Mouse (Mus musculus): ENCODE measurements at regions not wholly inside any gene's neighbourhood (a gene's known extent, or its start where the extent isn't known, plus 50 kb on each side); places are given as distances from the start of the nearest gene placed in this dataset.

DNA sequence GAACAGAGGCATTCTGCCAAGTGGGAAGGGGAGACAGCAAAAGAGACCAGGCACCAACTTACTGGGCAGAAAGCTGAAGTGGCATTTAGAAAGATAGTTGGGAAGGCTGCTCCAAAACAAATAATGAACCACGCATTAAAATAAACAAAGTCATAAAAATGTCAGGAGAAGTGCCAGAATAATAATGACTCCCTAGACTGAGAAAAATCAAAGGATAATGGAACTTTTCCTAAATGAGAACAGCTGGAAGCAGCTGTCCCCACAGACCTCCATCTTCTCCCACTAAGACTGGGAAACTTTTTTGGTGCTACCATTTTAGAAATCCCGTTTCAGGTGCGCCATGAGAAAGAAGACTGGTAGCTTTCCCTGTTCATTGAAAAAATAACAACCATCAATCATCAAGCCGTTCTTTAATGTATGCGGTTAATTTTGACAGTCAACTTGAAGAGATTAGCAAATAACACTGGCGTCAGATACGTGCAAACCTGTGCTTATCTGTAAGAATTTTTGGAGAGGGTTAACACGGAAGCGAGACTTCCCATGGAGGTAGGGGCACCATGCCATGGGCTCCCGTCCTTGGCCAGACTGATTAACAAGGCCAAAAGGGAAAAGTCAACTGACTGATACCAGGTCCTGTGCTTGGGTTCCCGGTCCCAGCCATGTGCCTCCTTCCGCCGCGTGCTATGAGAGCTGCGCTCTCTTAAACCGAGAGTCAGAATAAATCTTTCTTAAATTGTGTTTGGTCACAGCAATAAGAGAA is 286.1 kb upstream of the Id4 start:
- ATAC-seq (ENCODE audit: low FRiP score), result no peak
- H3K36me3 ChIP-seq, result no peaks in the 10 kb centered on the region
- H3K9ac ChIP-seq, result no peak overlapping the region
- no peaks in the 10 kb centered on the region for H3K27me3 ChIP-seq
- H3K4me2 ChIP-seq (replicated peaks), result no peak overlapping the region
- no peak overlapping the region for H3K4me3 ChIP-seq
- WGBS, result 89% methylated on average over 16 of the region's 16 CpGs
- H3K9me3 ChIP-seq (replicated peaks), result no peaks in the 10 kb centered on the region
- H3K4me1 ChIP-seq, result no peaks in the 10 kb centered on the region
- no peak overlapping the region for H3K27ac ChIP-seq

DNA sequence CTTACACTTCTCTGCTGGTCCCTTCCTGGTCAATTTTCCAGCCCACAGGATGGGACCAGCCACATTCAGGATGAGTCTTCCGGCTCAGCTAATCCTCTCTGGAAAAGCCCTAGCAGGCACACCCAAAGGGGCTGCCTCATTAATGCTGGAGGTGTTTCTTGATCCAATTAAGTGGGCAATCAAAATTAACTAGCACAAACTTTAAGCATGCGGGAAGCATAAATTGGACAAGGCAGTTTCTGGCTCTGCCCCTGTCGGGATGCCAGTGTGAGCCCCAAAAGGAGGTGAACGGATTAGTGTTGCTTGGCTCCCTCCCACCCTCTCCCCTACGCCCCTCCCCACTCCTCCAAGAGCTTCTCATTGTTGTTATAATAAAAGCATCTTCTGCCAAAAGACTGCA is 262.5 kb upstream of the Id4 start:
- Histone ChIP-seq H3K9ac (no peak overlapping the region), H3K4me1 (no peaks in the 10 kb centered on the region), H3K27me3 (no peaks in the 10 kb centered on the region), H3K4me2 (replicated peaks) (no peak overlapping the region), H3K9me3 (replicated peaks) (no peaks in the 10 kb centered on the region), H3K36me3 (no peaks in the 10 kb centered on the region), H3K27ac (no peak overlapping the region), H3K4me3 (no peak overlapping the region)
- 60% methylated on average over 5 of the region's 5 CpGs for WGBS
- no peak for ATAC-seq (ENCODE audit: low FRiP score)

DNA sequence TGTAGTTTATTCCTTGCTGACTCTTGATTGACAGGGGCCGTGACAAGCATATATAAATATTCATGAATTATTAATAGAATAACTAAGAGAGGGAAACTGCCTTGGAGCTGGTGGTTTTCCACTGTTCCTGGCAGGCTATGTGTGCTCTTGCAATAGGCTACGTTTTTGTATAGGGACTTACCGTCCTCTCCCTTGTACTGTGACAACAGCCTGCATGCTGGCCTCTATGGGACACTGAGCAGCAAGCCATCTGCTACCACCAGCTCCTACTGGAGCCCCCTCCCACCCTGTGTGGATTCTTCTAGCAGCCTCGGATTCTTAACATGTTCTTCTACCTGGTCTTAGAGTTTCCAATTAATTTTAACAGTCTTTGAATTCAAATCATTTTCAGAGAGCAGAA is 261.6 kb upstream of the Id4 start:
- 48% methylated on average over 4 of the region's 4 CpGs for WGBS
- H3K9me3 ChIP-seq (replicated peaks), result no peaks in the 10 kb centered on the region
- H3K4me2 ChIP-seq (replicated peaks), result no peak overlapping the region
- H3K36me3 ChIP-seq, result no peaks in the 10 kb centered on the region
- H3K4me1 ChIP-seq, result no peaks in the 10 kb centered on the region
- no peak overlapping the region for H3K4me3 ChIP-seq
- H3K9ac ChIP-seq, result no peak overlapping the region
- H3K27me3 ChIP-seq, result no peaks in the 10 kb centered on the region
- peak; percentile 50; the same call in 1 of the 2 replicates for ATAC-seq (ENCODE audit: low FRiP score)
- H3K27ac ChIP-seq, result no peak overlapping the region

GRCm38 (mm10) chr13:48003126-48003525 is 257.9 kb upstream of the Id4 start:
- Histone ChIP-seq H3K4me3 (no peak overlapping the region), H3K4me1 (no peaks in the 10 kb centered on the region)

GRCm38 (mm10) chr13:48013336-48013750 is 247.7 kb upstream of the Id4 start:
- Histone ChIP-seq H3K9me3 (replicated peaks) (no peaks in the 10 kb centered on the region), H3K4me2 (replicated peaks) (peak overlapping the region; percentile 25), H3K4me3 (no peak overlapping the region), H3K27ac (peak overlapping the region; percentile 25), H3K27me3 (no peaks in the 10 kb centered on the region), H3K9ac (no peak overlapping the region), H3K36me3 (no peaks in the 10 kb centered on the region), H3K4me1 (peaks cover 16% of the 10 kb centered on the region)
- peak; percentile 85 for ATAC-seq (ENCODE audit: low FRiP score)
- WGBS, result 27% methylated on average over 7 of the region's 7 CpGs

More at GRCm38 (mm10) chr13:48003126-48003525, 257.9 kb upstream of the Id4 start:
- no peak for ATAC-seq (ENCODE audit: low FRiP score)
- no peak overlapping the region for H3K9ac ChIP-seq
- H3K27me3 ChIP-seq, result no peaks in the 10 kb centered on the region
- H3K9me3 ChIP-seq (replicated peaks), result no peaks in the 10 kb centered on the region
- H3K36me3 ChIP-seq, result no peaks in the 10 kb centered on the region
- H3K4me2 ChIP-seq (replicated peaks), result no peak overlapping the region
- no peak overlapping the region for H3K27ac ChIP-seq
- WGBS, result 95% methylated on average over 4 of the region's 4 CpGs

DNA sequence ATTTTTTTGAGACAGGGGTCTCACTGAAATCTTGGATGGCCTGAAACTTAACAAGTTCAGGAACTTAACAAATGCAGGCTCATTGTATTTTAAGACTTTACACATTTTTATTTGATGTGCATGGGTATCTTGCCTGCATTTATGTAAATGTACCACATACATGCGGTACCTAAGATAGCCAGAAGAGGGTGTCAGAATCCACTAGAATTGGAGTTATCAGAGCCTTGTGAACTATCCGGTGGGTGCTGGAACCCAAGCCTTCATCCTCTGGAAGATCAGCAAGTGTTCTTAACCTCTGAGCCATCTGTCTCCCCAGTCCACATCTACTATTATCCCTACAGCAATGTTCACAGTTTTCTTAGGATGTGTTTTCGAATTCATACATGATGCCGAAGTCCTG is 245.7 kb upstream of the Id4 start:
- Histone ChIP-seq H3K4me3 (no peak overlapping the region), H3K27ac (no peak overlapping the region), H3K9ac (no peak overlapping the region), H3K36me3 (no peaks in the 10 kb centered on the region), H3K9me3 (replicated peaks) (no peaks in the 10 kb centered on the region), H3K4me1 (peaks cover 19% of the 10 kb centered on the region), H3K27me3 (no peaks in the 10 kb centered on the region), H3K4me2 (replicated peaks) (no peak overlapping the region)
- ATAC-seq (ENCODE audit: low FRiP score), result no peak
- WGBS, result 88% methylated on average over 4 of the region's 4 CpGs

GRCm38 (mm10) chr13:48016051-48016450 is 245.0 kb upstream of the Id4 start:
- Histone ChIP-seq H3K9ac (no peak overlapping the region), H3K4me1 (peaks cover 19% of the 10 kb centered on the region), H3K27me3 (no peaks in the 10 kb centered on the region), H3K27ac (no peak overlapping the region), H3K4me3 (no peak overlapping the region), H3K9me3 (replicated peaks) (no peaks in the 10 kb centered on the region), H3K36me3 (no peaks in the 10 kb centered on the region), H3K4me2 (replicated peaks) (no peak overlapping the region)
- ATAC-seq (ENCODE audit: low FRiP score), result no peak
- 91% methylated on average over 3 of the region's 3 CpGs for WGBS

GRCm38 (mm10) chr13:48016606-48017005 is 244.4 kb upstream of the Id4 start:
- H3K4me2 ChIP-seq (replicated peaks), result no peak overlapping the region
- WGBS, result 92% methylated on average over 6 of the region's 6 CpGs
- no peak for ATAC-seq (ENCODE audit: low FRiP score)
- peaks cover 19% of the 10 kb centered on the region for H3K4me1 ChIP-seq
- H3K36me3 ChIP-seq, result no peaks in the 10 kb centered on the region
- no peaks in the 10 kb centered on the region for H3K27me3 ChIP-seq
- no peak overlapping the region for H3K4me3 ChIP-seq
- H3K27ac ChIP-seq, result no peak overlapping the region
- H3K9me3 ChIP-seq (replicated peaks), result no peaks in the 10 kb centered on the region
- H3K9ac ChIP-seq, result no peak overlapping the region

GRCm38 (mm10) chr13:48017649-48018048 is 243.4 kb upstream of the Id4 start:
- no peak for ATAC-seq (ENCODE audit: low FRiP score)
- Histone ChIP-seq H3K27me3 (no peaks in the 10 kb centered on the region), H3K4me3 (no peak overlapping the region), H3K9ac (no peak overlapping the region), H3K27ac (no peak overlapping the region), H3K4me2 (replicated peaks) (no peak overlapping the region), H3K36me3 (no peaks in the 10 kb centered on the region), H3K4me1 (peaks cover 19% of the 10 kb centered on the region), H3K9me3 (replicated peaks) (no peaks in the 10 kb centered on the region)
- WGBS, result 79% methylated on average over 8 of the region's 8 CpGs

GRCm38 (mm10) chr13:48018606-48019005 is 242.4 kb upstream of the Id4 start:
- H3K27ac ChIP-seq, result no peak overlapping the region
- 76% methylated on average over 5 of the region's 5 CpGs for WGBS
- H3K4me1 ChIP-seq, result peaks cover 15% of the 10 kb centered on the region
- no peak overlapping the region for H3K9ac ChIP-seq
- no peaks in the 10 kb centered on the region for H3K27me3 ChIP-seq
- ATAC-seq (ENCODE audit: low FRiP score), result no peak
- H3K36me3 ChIP-seq, result no peaks in the 10 kb centered on the region
- no peaks in the 10 kb centered on the region for H3K9me3 ChIP-seq (replicated peaks)
- H3K4me3 ChIP-seq, result no peak overlapping the region
- no peak overlapping the region for H3K4me2 ChIP-seq (replicated peaks)

DNA sequence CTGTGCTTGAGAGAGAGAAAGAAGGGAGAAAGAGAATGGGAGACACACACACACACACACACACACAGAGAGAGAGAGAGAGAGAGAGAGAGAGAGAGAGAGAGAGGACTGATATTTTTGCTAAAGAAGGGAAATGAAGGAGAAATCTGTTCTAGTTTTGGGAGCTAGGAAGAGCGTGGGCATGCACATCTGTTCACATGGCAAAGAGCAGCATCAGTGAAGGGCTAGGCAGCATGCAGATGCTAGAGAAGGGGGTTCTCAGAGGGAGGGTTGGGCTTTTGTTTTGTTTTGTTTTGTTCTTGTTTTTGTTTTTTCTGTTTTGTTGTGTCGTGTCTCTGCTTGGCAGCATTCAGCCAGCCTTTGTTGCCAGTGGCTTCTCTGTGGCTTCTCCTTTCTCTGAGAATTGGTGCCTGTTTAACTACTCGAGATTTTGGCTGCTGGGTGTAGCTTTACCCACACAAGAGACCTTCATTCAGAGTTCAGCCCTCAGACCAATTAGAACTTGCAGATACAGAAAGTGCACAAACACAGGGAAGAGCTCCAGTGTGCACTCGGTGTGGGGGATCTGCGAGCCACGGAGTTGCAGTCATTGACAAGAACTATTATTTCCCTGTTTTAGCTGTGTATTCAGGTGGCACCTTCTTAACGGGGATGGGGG is 237.9 kb upstream of the Id4 start:
- Histone ChIP-seq H3K27me3 (no peaks in the 10 kb centered on the region), H3K9ac (no peak overlapping the region), H3K4me2 (replicated peaks) (no peak overlapping the region), H3K4me1 (peaks cover 10% of the 10 kb centered on the region), H3K27ac (no peak overlapping the region), H3K4me3 (no peak overlapping the region), H3K9me3 (replicated peaks) (no peaks in the 10 kb centered on the region), H3K36me3 (no peaks in the 10 kb centered on the region)
- WGBS, result 61% methylated on average over 7 of the region's 7 CpGs
- no peak for ATAC-seq (ENCODE audit: low FRiP score)

DNA sequence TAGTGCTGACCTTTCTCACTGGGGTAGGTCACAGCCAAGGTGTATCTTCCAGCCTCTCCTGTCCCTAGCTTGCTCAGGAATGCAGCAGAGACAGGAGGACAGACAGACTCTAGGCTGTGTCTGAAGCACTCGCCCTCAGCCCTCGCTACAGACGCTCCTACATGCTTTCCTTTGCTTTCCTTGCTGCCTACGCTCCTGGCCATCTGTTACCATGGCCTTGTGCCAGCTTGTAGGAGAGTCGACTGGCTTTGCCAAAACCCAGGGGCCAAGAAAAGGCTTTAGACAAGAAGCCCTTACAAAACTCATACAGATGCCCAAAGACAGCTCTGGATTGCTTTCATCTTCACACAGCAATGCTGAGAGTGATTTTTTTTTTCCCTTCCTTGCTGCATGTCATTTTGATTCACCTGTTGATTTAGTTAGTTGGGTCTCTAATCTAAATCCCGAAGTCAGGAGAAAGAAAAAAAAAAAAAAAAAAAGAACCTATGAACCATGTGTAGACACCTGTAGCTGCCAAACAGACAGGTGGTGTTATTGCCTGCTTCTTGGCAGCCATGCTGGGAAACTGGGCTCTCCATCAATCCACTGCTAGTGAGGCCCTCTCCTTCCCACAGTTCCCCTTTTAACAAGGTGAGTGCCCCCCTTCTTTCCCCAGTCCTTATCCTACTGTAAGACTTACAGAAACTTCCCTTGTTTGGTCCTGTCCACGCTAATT is 233.1 kb upstream of the Id4 start:
- H3K4me3 ChIP-seq, result no peak overlapping the region
- no peak overlapping the region for H3K4me2 ChIP-seq (replicated peaks)
- H3K4me1 ChIP-seq, result peaks cover 5% of the 10 kb centered on the region
- no peaks in the 10 kb centered on the region for H3K36me3 ChIP-seq
- no peaks in the 10 kb centered on the region for H3K9me3 ChIP-seq (replicated peaks)
- H3K27me3 ChIP-seq, result no peaks in the 10 kb centered on the region
- ATAC-seq (ENCODE audit: low FRiP score), result no peak
- no peak overlapping the region for H3K9ac ChIP-seq
- WGBS, result 66% methylated on average over 7 of the region's 7 CpGs
- no peak overlapping the region for H3K27ac ChIP-seq

Measured in hindbrain, embryonic 12.5 days (tissue).